Mouse (Mus musculus) hindbrain, embryonic 12.5 days (tissue): ENCODE measurements around the gene Tmem108. TPM values are rescaled to one million over a fixed set of nuclear protein-coding genes. Genes with fewer than 3 reads are reported as not detected.
A peak's percentile ranks its signal among the peaks of the same experiment; 100 is the strongest.

Experiments
- ATAC-seq: fragments of 200-750 bp; cut with Nextera tagmentation; 2 replicates; pipeline ENCODE4 v1.8.0; 2017; ENCODE audit warnings: moderate TSS enrichment; ENCODE audit not compliant: low FRiP score
- H3K27ac ChIP-seq: fragments of 300-500 bp; sonication (generic); 2 replicates; pipeline ENCODE4 v1.5.1; 2016; ENCODE audit warnings: mild to moderate bottlenecking
- H3K27me3 ChIP-seq: fragments of 300-500 bp; sonication (generic); 2 replicates; pipeline ENCODE4 v1.6.1; 2016; ENCODE audit warnings: mild to moderate bottlenecking
- H3K36me3 ChIP-seq: fragments of 300-500 bp; sonication (generic); 2 replicates; pipeline ENCODE4 v1.6.1; 2016; ENCODE audit warnings: mild to moderate bottlenecking
- H3K4me1 ChIP-seq: fragments of 300-500 bp; sonication (generic); 2 replicates; pipeline ENCODE4 v1.6.1; 2016
- H3K4me2 ChIP-seq: fragments of 300-500 bp; sonication (generic); replicated peaks from 2 replicates; pipeline ENCODE4 v1.6.1; 2016; ENCODE audit warnings: mild to moderate bottlenecking
- H3K4me3 ChIP-seq: fragments of 300-500 bp; sonication (generic); 2 replicates; pipeline ENCODE4 v1.5.1; 2016; ENCODE audit warnings: mild to moderate bottlenecking
- H3K9ac ChIP-seq: fragments of 300-500 bp; sonication (generic); 2 replicates; pipeline ENCODE4 v1.6.1; 2016; ENCODE audit warnings: mild to moderate bottlenecking, moderate library complexity
- H3K9me3 ChIP-seq: fragments of 300-500 bp; sonication (generic); replicated peaks from 2 replicates; pipeline ENCODE4 v1.6.1; 2016; ENCODE audit warnings: mild to moderate bottlenecking
- WGBS: fragments of 180-500 bp; shearing (Covaris S2); methylation state at CpG from one replicate; pipeline ENCODE4 v1.1.7; 2016; 5-methylcytosine and 5-hydroxymethylcytosine counted together
- polyA plus RNA-seq: library from polyadenylated mRNA; unstranded; fragments of >200 nt; fragmentation: Nextera tagmentation; extraction: Ambion mirVana; gene quantifications from 2 replicates; pipeline ENCODE4 v1.2.1, GENCODE M21; 2016

Tmem108 gene
- polyA plus RNA-seq, 1 experiment from 2014 or later: 22.4 TPM

DNA sequence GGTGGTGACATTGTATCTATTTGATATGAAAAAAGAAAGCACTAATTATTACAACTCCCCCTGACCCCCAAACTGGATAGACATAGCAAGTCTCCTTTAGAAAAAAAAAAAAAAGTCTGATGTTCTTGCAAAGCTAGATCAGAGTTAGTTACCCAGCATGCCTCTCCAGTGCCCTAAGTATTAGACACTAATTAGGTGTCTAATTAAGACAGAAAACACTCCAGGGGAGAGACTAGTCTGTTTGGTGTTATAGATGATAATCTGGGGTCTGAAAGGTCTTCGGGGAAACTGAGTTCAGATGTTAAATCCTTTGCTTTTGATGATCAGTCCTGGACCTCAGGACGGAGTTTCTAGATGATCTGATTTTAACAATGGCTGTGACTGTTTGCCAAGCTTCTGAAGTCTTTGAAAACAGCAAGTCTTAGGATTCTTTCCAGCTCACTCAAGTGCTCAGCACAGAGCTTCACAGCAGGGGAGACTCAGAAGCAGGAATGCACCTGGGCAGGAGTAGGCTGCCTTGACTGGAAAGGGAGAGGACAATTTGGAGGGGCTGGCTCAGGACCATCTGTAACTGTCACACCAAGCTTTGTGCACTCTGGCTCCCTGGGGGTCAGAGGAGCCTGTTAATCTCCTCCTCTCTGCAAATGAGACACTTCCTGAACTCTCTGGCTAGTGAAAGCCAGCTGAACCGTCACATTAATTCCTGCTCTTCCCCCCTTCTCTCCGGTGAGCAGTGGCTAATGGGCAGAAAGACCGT lies 187.5 kb downstream of the Tmem108 start:
- WGBS: 4% methylated on average over 5 of the region's 5 CpGs
- no peaks in the 10 kb centered on the region for H3K36me3 ChIP-seq
- no peak overlapping the region for H3K4me3 ChIP-seq
- H3K4me2 ChIP-seq: no peak overlapping the region
- H3K4me1 ChIP-seq: peaks cover 27% of the 10 kb centered on the region
- ATAC-seq: peak; percentile 78
- H3K9me3 ChIP-seq: no peaks in the 10 kb centered on the region
- H3K9ac ChIP-seq: no peak overlapping the region
- H3K27me3 ChIP-seq: peaks cover 4% of the 10 kb centered on the region
- peak overlapping the region; percentile 12; the same call in 1 of the 2 replicates for H3K27ac ChIP-seq

DNA sequence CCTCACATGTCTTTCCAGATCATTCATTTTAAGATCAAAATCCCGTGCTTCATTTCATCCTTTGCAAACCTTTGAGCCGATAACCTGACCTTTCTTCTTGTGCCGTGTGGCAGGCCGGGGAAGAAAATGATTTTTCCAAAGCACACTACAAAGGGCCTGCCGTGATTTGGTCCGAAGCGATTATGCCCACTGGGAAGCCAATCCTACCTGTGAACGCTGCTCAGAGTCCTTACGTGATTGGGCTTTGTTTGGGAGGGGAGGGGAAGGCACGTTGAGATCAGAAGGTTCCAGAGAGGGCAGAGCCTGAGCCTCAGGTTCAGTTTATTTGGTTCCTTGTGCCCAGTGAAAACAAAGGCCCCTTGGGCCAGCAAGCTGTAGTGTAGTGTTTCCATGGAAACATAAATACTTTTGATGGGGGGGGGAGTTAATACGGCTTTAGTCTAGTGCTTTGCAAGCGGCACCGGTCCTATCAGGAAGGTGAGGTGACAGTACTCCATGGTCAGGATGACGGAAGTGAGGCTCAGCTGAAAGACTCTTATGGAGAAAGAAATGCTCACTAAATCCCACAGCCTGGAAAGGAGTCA lies 191.4 kb downstream of the Tmem108 start:
- Histone ChIP-seq H3K4me3 (no peak overlapping the region), H3K27ac (0 out of 2 replicates have a peak overlapping the region, but pooled peaks have one; percentile 26), H3K27me3 (peaks cover 4% of the 10 kb centered on the region; the same call in 1 of the 2 replicates), H3K9ac (no peak overlapping the region), H3K9me3 (no peaks in the 10 kb centered on the region), H3K36me3 (no peaks in the 10 kb centered on the region), H3K4me2 (no peak overlapping the region), H3K4me1 (peaks cover 22% of the 10 kb centered on the region)
- WGBS: 62% methylated on average over 14 of the region's 14 CpGs
- no peak for ATAC-seq

DNA sequence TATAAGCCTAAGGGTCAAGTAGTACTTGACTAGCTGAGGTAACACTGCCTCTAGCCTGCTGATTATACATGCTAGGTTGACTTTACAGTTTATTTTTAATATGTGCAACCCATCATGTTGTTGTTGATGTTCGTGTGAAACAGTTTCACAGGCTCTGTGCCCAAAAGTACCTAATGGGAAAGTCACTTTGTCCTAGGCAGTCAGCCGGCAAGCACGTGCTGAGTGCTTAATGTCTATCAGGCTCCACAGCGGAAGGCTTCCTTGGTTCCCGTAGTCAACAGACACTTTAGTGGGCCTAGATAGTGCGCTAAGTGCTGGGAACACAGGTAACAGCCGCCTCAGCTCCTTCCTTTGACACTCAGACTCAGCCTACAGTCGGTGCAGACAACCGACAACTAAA lies 192.7 kb downstream of the Tmem108 start:
- Histone ChIP-seq H3K9me3 (no peaks in the 10 kb centered on the region), H3K27ac (no peak overlapping the region), H3K4me3 (no peak overlapping the region), H3K27me3 (peaks cover 4% of the 10 kb centered on the region; the same call in 1 of the 2 replicates), H3K9ac (no peak overlapping the region), H3K36me3 (no peaks in the 10 kb centered on the region), H3K4me2 (no peak overlapping the region), H3K4me1 (peaks cover 16% of the 10 kb centered on the region)
- WGBS: 91% methylated on average over 9 of the region's 9 CpGs
- no peak for ATAC-seq

DNA sequence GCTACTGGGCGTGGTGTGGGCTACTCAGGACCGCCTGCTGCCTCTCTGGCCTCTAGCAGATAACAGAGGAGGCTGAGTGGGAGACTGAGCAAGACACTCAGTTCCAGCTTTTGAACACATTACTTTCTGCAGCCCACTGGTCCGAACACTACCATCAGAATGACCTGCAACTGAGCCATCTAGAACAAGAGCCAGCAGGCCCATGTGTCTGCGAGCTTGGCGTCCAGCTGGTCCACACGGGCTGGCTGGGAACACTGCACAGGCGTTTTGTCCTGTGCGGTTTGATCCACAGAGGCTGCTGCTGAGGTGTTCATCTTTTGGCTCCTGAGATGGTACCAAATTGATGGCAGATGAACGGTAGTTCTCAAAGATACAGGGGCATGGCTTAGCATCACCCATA lies 196.5 kb downstream of the Tmem108 start:
- Histone ChIP-seq H3K36me3 (no peaks in the 10 kb centered on the region), H3K4me3 (no peak overlapping the region), H3K9ac (no peak overlapping the region), H3K27me3 (peaks cover 3% of the 10 kb centered on the region; the same call in 1 of the 2 replicates), H3K4me1 (peaks cover 23% of the 10 kb centered on the region), H3K27ac (no peak overlapping the region), H3K9me3 (no peaks in the 10 kb centered on the region), H3K4me2 (no peak overlapping the region)
- no peak for ATAC-seq
- WGBS: 89% methylated on average over 9 of the region's 9 CpGs

DNA sequence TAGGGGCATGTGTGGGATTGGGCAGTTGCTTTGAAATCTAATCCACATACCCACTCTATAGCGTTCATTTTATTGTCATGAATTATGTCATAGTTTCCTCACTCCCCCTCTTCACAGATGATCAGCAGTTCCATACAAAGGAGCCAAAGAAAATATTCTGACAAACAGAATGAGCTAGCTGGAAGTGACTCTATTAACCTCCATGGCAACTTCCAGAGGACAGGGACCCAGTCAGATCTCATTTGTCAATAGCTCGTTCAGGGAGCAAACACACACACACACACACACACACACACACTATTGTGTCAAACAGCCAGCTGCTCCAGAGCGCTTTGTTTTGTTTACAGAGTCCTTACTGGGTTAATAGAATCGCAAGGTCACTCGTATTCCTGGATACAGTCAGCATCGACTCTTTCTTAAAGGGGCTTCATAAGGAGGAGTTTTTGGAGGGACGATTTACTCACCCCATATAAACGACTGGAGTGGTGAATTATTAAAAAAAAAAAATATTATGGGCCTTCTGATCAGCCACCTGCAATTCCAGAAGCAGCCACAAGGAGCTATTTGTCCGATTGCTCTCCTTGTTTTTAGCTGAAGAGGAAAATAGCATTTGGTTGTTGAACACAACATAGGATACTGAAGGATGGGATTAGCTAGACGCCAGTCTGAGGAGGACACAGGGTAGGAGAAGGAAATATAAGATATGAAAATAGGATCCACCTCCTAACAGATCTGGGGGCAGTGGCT lies 197.6 kb downstream of the Tmem108 start:
- Histone ChIP-seq H3K36me3 (no peaks in the 10 kb centered on the region), H3K9me3 (no peaks in the 10 kb centered on the region), H3K4me3 (no peak overlapping the region), H3K4me1 (peaks cover 29% of the 10 kb centered on the region), H3K9ac (no peak overlapping the region), H3K4me2 (no peak overlapping the region), H3K27me3 (peaks cover 5% of the 10 kb centered on the region; the same call in 1 of the 2 replicates), H3K27ac (peak overlapping the region; percentile 49)
- ATAC-seq: peak; percentile 78
- WGBS: 25% methylated on average over 10 of the region's 10 CpGs

DNA sequence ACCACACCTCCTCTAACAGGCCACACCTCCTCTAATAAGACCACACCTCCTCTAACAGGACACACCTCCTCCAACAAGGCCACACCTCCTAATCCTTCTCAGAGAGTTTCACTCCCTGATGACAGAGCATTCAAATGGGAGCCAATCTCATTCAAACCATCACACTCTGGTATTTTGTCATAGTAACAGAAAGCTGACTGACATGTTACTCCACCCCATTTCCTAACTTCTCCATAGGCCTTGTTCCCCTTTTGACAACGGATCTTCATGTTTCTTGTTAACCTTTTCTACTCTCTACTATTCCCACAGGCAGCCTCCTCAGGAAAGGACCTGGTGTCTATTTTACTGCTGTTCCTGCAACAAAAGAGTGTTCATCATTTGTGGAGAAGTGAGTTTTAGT lies 199.6 kb downstream of the Tmem108 start:
- peaks cover 5% of the 10 kb centered on the region; the same call in 1 of the 2 replicates for H3K27me3 ChIP-seq
- no peak for ATAC-seq
- 86% methylated on average over 1 of the region's 1 CpGs for WGBS
- no peaks in the 10 kb centered on the region for H3K36me3 ChIP-seq
- H3K4me1 ChIP-seq: peaks cover 35% of the 10 kb centered on the region
- no peak overlapping the region for H3K4me2 ChIP-seq
- H3K4me3 ChIP-seq: no peak overlapping the region
- H3K9ac ChIP-seq: no peak overlapping the region
- H3K27ac ChIP-seq: no peak overlapping the region
- H3K9me3 ChIP-seq: no peaks in the 10 kb centered on the region

DNA sequence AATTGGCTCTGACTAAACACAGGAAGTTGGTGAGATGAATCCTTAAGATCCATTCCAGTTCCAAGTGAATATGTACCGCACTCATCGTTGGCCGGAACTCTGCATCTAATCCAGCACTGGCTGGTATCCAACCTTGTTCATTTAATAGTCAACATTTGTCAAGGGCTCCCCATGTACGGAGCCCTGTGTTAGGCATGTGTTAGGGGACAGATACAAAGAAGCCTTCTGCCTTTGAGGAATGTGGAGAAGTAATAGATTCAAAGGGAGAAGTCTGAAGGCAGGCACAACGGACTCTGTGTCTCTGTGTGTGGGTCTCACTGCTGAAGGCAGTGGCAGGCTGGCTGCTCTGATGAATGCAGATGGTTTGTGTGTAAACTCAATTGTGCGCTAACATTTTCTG lies 202.9 kb downstream of the Tmem108 start:
- Histone ChIP-seq H3K4me3 (no peak overlapping the region), H3K4me1 (peaks cover 40% of the 10 kb centered on the region), H3K36me3 (no peaks in the 10 kb centered on the region), H3K4me2 (no peak overlapping the region), H3K9ac (no peak overlapping the region), H3K27me3 (peaks cover 13% of the 10 kb centered on the region), H3K9me3 (no peaks in the 10 kb centered on the region), H3K27ac (no peak overlapping the region)
- peak; percentile 67 for ATAC-seq
- WGBS: 56% methylated on average over 6 of the region's 6 CpGs

DNA sequence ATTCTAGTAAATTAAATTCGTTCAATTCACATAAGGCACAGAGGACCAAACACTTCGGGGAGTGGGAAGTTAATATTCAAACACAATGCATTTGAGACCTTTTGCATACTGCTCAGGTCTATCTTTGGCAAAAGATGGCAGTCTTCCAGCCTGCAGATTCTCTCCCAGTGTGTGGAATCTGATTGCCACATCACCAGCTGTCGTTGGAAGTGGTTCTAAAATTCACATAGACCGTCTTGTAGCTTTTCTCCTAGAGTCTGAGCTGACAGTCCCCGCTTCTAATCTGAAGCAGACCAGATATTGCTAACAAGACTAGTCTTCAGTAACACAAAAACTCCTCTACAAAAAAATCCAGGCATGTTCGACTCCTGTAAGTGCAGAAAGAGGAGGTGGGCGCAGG lies 203.4 kb downstream of the Tmem108 start:
- no peak overlapping the region for H3K4me2 ChIP-seq
- no peak for ATAC-seq
- no peak overlapping the region for H3K4me3 ChIP-seq
- peaks cover 18% of the 10 kb centered on the region for H3K27me3 ChIP-seq
- no peaks in the 10 kb centered on the region for H3K36me3 ChIP-seq
- 82% methylated on average over 7 of the region's 7 CpGs for WGBS
- 0 out of 2 replicates have a peak overlapping the region, but pooled peaks have one; percentile 30 for H3K27ac ChIP-seq
- H3K9ac ChIP-seq: no peak overlapping the region
- H3K9me3 ChIP-seq: no peaks in the 10 kb centered on the region
- peaks cover 35% of the 10 kb centered on the region for H3K4me1 ChIP-seq

DNA sequence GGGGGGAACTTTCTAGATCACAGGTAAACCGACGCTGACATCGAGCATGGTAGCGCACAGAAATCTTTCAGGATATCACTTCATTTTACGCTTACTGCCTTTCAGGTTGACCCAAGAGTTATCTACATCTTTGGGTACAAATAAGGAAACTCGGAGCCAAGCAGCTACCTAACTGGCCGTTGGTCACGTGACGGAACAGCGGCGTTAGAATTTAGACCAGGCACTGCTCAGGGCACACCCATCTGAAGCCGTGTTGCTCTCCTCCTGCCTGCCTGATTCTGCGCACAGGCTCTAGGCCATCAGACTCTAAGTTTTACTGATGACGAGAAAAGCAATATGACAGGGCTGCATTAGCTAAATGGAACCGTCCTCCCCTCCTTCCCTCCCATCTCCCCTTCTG lies 204.6 kb downstream of the Tmem108 start:
- Histone ChIP-seq H3K27ac (no peak overlapping the region), H3K4me1 (peaks cover 32% of the 10 kb centered on the region)

DNA sequence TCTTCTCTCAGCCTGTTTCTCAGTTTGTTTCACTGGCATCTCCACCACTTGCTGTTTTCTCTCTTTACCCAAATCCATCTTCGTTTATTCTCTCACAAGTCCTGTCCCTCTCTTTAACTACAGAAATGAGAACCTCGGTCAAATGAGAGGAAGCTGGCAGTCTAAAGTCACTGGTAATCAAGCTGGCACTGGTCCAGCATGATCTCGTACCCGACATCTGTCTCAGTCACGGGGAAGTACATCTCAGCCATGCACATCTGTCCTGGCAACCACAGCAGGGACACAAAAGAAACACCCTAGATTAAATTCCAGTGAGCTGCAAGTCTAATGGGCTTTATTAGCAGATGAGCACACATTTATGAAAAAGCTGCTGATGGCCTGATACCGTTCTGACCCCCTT lies 206.3 kb downstream of the Tmem108 start:
- no peak overlapping the region for H3K9ac ChIP-seq
- H3K4me3 ChIP-seq: no peak overlapping the region
- 51% methylated on average over 6 of the region's 6 CpGs for WGBS
- peaks cover 28% of the 10 kb centered on the region for H3K27me3 ChIP-seq
- no peak for ATAC-seq
- H3K4me2 ChIP-seq: no peak overlapping the region
- H3K27ac ChIP-seq: no peak overlapping the region
- H3K36me3 ChIP-seq: no peaks in the 10 kb centered on the region
- H3K9me3 ChIP-seq: no peaks in the 10 kb centered on the region
- H3K4me1 ChIP-seq: peaks cover 42% of the 10 kb centered on the region

More for the DNA sequence above, 204.6 kb downstream of the Tmem108 start:
- ATAC-seq: no peak
- Histone ChIP-seq H3K36me3 (no peaks in the 10 kb centered on the region), H3K27me3 (peaks cover 29% of the 10 kb centered on the region), H3K9ac (no peak overlapping the region), H3K9me3 (no peaks in the 10 kb centered on the region), H3K4me3 (no peak overlapping the region), H3K4me2 (no peak overlapping the region)
- 93% methylated on average over 15 of the region's 15 CpGs for WGBS

DNA sequence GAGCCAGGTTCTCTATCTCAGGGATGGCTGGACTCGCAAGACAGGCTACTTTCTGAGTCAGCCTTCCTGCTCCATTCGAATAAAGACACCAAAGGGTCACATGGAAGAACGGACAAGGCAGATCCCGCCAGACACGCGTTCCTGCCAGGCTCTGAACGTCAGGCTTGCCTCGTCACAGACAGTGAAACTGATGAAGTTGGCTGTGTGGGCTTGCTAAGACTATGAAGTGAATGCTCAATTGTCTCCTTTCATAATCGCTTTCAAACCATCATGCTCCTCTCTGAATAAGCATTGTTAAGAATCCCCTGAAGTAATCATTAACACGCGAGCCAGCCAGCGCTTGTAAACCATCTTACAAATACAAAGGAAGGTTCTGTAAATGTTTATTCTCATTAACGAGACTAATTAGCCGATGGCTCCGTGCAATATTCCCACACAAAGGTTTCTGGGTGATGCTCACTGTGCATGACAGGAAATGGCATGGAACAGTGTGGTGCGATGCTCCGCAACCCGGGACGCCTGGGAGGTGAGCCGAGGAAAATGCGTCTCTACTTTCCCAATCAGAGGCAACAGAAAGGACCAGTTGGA lies 210.9 kb downstream of the Tmem108 start:
- no peaks in the 10 kb centered on the region for H3K36me3 ChIP-seq
- H3K4me2 ChIP-seq: peak overlapping the region; percentile 32
- 29% methylated on average over 21 of the region's 21 CpGs for WGBS
- peaks cover 30% of the 10 kb centered on the region for H3K27me3 ChIP-seq
- H3K4me3 ChIP-seq: no peak overlapping the region
- no peaks in the 10 kb centered on the region for H3K9me3 ChIP-seq
- H3K27ac ChIP-seq: peak overlapping the region; percentile 56
- H3K4me1 ChIP-seq: peaks cover 45% of the 10 kb centered on the region
- ATAC-seq: peak; percentile 73
- no peak overlapping the region for H3K9ac ChIP-seq

DNA sequence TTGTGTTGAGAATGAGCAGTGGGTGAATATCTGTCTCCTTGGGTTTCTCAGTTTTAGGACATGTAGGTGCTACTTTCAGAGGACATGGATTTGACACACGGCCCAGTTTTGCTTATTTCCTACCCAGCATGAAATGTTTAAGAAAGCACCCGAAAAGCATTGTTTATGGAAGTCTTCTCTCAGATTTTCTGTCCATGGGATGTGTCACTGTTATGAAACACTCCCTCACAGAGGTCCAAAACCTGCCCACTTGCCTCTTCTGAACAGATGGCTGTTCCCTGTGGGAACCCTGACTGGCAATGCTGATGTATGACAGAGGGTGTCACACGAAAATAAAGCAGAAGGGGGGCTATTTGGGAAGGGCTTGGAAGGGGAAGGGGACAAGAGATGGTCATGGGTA lies 212.5 kb downstream of the Tmem108 start:
- H3K4me2 ChIP-seq: no peak overlapping the region
- H3K27me3 ChIP-seq: peaks cover 28% of the 10 kb centered on the region
- ATAC-seq: no peak
- WGBS: 68% methylated on average over 3 of the region's 3 CpGs
- no peaks in the 10 kb centered on the region for H3K36me3 ChIP-seq
- H3K9me3 ChIP-seq: no peaks in the 10 kb centered on the region
- H3K4me1 ChIP-seq: peaks cover 45% of the 10 kb centered on the region
- no peak overlapping the region for H3K27ac ChIP-seq
- H3K9ac ChIP-seq: no peak overlapping the region
- H3K4me3 ChIP-seq: no peak overlapping the region
